ENCODE assay signal across 20 mouse cellular contexts in the genomic region with DNA sequence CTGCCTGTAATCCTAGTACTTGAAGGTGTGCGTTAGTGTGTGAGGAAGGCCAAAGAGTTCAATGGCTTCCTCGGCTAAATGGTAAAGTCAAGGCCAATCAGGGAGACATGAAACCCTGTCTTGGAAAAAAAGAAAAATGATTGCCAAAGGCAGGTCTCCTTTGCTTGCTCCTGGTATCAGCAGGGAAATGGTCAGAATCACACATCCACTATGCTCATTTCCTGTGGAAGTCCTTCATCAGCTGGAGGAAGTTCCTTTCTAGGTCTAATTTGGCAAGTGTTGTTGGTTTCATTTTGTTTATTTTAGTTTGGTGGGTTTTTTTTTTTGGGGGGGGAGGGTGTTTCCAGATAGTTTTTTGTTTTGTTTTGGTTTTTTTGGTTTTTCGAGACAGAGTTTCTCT. TPM values are rescaled to one million over a fixed set of nuclear protein-coding genes. Genes with fewer than 3 reads are reported as not detected.
"Had no signal": no experiment of that assay in that cellular context is flagged by ENCODE, and none has a peak within 500 bp of the region (broad histone marks: within the 10 kb centered on the region; RNA-seq: fewer than 3 reads in every experiment).

No protein-coding gene starts in this region.

- H3K36me3 ChIP-seq: liver, embryonic 13.5 days; midbrain, embryonic 15.5 days had no signal

- H3K27ac ChIP-seq: kidney, embryonic 15.5 days; left cerebral cortex, adult 2 months; liver, embryonic 13.5 days; lung, embryonic 15.5 days; midbrain, embryonic 12.5 days; midbrain, embryonic 15.5 days; neural tube, embryonic 12.5 days; neural tube, embryonic 15.5 days had no signal

- H3K4me3 ChIP-seq: kidney, embryonic 15.5 days; left cerebral cortex, adult 2 months; liver, embryonic 13.5 days; lung, embryonic 15.5 days; midbrain, embryonic 12.5 days; midbrain, embryonic 15.5 days; neural tube, embryonic 12.5 days; neural tube, embryonic 15.5 days had no signal

- DNase-seq: kidney, adult 8-10 months; kidney, postnatal 10 days; layer of hippocampus, postnatal 36 days; liver, embryonic 13.5 days; lung, postnatal 10 days; lung, postnatal 36 days; right cerebral cortex, postnatal 25 days; spleen, adult 18-20 months; thymus, adult 18-20 months; thymus, postnatal 36 days had no signal

- ATAC-seq: intestine, embryonic 16.5 days; midbrain, embryonic 15.5 days had no signal

- H3K9ac ChIP-seq: kidney, embryonic 15.5 days; liver, embryonic 13.5 days; lung, embryonic 15.5 days; midbrain, embryonic 12.5 days; midbrain, embryonic 15.5 days; neural tube, embryonic 12.5 days; neural tube, embryonic 15.5 days had no signal

- H3K27me3 ChIP-seq: kidney, embryonic 15.5 days; lung, embryonic 15.5 days; midbrain, embryonic 15.5 days; neural tube, embryonic 12.5 days; neural tube, embryonic 15.5 days had no signal

- H3K9me3 ChIP-seq: kidney, embryonic 15.5 days; liver, embryonic 13.5 days; lung, embryonic 15.5 days; midbrain, embryonic 12.5 days; midbrain, embryonic 15.5 days; neural tube, embryonic 12.5 days; neural tube, embryonic 15.5 days had no signal

- H3K4me2 ChIP-seq: kidney, embryonic 15.5 days; liver, embryonic 13.5 days; lung, embryonic 15.5 days; midbrain, embryonic 12.5 days; midbrain, embryonic 15.5 days; neural tube, embryonic 12.5 days; neural tube, embryonic 15.5 days had no signal

RNA-seq across cellular contexts. Expression of a gene that starts 57.0 kb away (rescaled TPM):
- total RNA-seq: layer of hippocampus, postnatal 36 days; left cerebral cortex, postnatal 36 days had no signal
- polyA plus RNA-seq: liver, embryonic 13.5 days; liver, embryonic 16.5 days; lung, embryonic 15.5 days; midbrain, embryonic 12.5 days; midbrain, embryonic 15.5 days; neural tube, embryonic 12.5 days; neural tube, embryonic 15.5 days had no signal
